Mouse (Mus musculus) lung, postnatal 0 days (tissue): Measurements from ENCODE around the gene Shroom3.

Experiments
- CTCF ChIP-seq: IDR thresholded peaks from 2 replicates; pipeline ENCODE4 v1.5.1; 2016; ENCODE audit warnings: antibody characterized with exemption, mild to moderate bottlenecking
- EP300 ChIP-seq: IDR thresholded peaks from 2 replicates; pipeline ENCODE4 v1.6.1; 2016; ENCODE audit warnings: antibody characterized with exemption, mild to moderate bottlenecking, control low read depth

DNA sequence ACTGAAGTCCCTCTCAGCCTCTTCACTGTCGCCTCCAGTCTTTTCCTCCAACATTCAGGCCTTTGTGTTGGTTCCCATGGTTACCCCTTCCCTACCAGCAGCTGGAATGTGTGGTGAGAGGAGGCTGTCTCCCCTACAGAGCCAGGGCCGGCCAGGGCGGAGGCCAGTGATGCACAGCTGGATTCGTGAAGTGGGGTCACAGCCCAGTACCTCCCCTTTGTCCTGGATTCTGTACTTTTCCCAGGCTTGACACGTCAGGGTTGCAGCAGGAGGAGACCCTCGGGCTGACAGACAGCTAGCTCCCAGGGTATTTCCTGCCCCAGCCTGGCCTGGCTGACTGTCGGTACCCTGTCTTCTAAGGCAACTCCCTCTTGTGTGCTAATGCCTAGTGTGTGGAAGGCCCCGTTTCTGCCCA lies 222.4 kb downstream of the Shroom3 start:
- TF ChIP-seq CTCF: no peak
- no peak for TF ChIP-seq EP300
